Mouse (Mus musculus) MEL (cell line): Measurements from ENCODE around the gene Cdc42bpa. TPM values are rescaled to one million over a fixed set of nuclear protein-coding genes. Genes with fewer than 3 reads are reported as not detected.

Source experiments
- DNase-seq: peaks from one replicate; pipeline ENCODE4 v3.0.0; 2011; ENCODE audit warnings: low read depth, low spot score
- H3K27ac ChIP-seq: 2 replicates; pipeline ENCODE4 v1.5.1; 2012; ENCODE audit warnings: low read depth, mild to moderate bottlenecking, control low read depth, low read length, moderate library complexity; ENCODE audit not compliant: control insufficient read depth
- H3K27me3 ChIP-seq, 2 experiments: fragments of 150-350 bp in 1 of 2; sonication (generic) in 1 of 2; 2 replicates each; pipeline ENCODE4 v1.6.1; 2012; ENCODE audit warnings: low read length in 2 of 2, mild to moderate bottlenecking in 2 of 2, improper control_type of control experiment in 1 of 2, moderate library complexity in 1 of 2; ENCODE audit not compliant: insufficient read depth in 2 of 2, control insufficient read depth in 1 of 2
- H3K36me3 ChIP-seq, 2 experiments: 2 replicates each; pipeline ENCODE4 v1.6.1; 2012 to 2014; ENCODE audit warnings: low read length in 2 of 2, improper control_type of control experiment in 1 of 2, inconsistent platforms in 1 of 2, mild to moderate bottlenecking in 1 of 2; ENCODE audit not compliant: insufficient read depth in 2 of 2, control insufficient read depth in 1 of 2
- H3K4me1 ChIP-seq, 2 experiments: fragments of 150-350 bp in 1 of 2; sonication (generic) in 1 of 2; 2 replicates each; pipeline ENCODE4 v1.6.1; 2012; ENCODE audit warnings: low read length in 2 of 2, improper control_type of control experiment in 1 of 2, mild to moderate bottlenecking in 1 of 2; ENCODE audit not compliant: insufficient read depth in 2 of 2, control insufficient read depth in 1 of 2
- H3K4me3 ChIP-seq, 2 experiments: fragments of 150-350 bp in 1 of 2; sonication (generic) in 1 of 2; 2 replicates each; pipeline ENCODE4 v1.5.1; 2012; ENCODE audit warnings: low read depth in 2 of 2, low read length in 2 of 2, mild to moderate bottlenecking in 2 of 2, moderate library complexity in 2 of 2, control low read depth in 1 of 2, improper control_type of control experiment in 1 of 2; ENCODE audit not compliant: control insufficient read depth in 1 of 2, insufficient read depth in 1 of 2
- H3K79me2 ChIP-seq: 2 replicates; pipeline ENCODE4 v1.6.1; 2012; ENCODE audit warnings: mild to moderate bottlenecking, low read length, moderate library complexity; ENCODE audit not compliant: control insufficient read depth, poor library complexity, insufficient read depth
- H3K9ac ChIP-seq: 2 replicates; pipeline ENCODE4 v1.6.1; 2012; ENCODE audit warnings: low read depth, mild to moderate bottlenecking, control low read depth, low read length, moderate library complexity; ENCODE audit not compliant: control insufficient read depth, poor library complexity, severe bottlenecking
- H3K9me3 ChIP-seq: fragments of 150-350 bp; sonication (generic); replicated peaks from 2 replicates; pipeline ENCODE4 v1.6.1; 2012; ENCODE audit warnings: mild to moderate bottlenecking, low read length, improper control_type of control experiment, moderate library complexity; ENCODE audit not compliant: insufficient read depth
- CHD1 ChIP-seq: IDR thresholded peaks from 2 replicates; pipeline ENCODE4 v1.6.1; 2012; ENCODE audit warnings: low read depth, mild to moderate bottlenecking, inconsistent platforms, low read length, improper control_type of control experiment
- CTCF ChIP-seq, 3 experiments: IDR thresholded peaks in 2 of 3; conservative IDR thresholded peaks in 1 of 3; 2 replicates each; pipeline ENCODE4 v1.5.1; 2011 to 2012; ENCODE audit warnings: low read length in 3 of 3, low read depth in 2 of 3, mild to moderate bottlenecking in 2 of 3, improper control_type of control experiment in 1 of 3, inconsistent platforms in 1 of 3, mixed read lengths in 1 of 3, moderate library complexity in 1 of 3; ENCODE audit not compliant: control insufficient read depth in 1 of 3, insufficient read depth in 1 of 3, poor library complexity in 1 of 3, severe bottlenecking in 1 of 3
- E2F4 ChIP-seq: IDR thresholded peaks from 2 replicates; pipeline ENCODE4 v1.6.1; 2011; ENCODE audit warnings: low read depth, low read length, improper control_type of control experiment, borderline replicate concordance
- GABPA ChIP-seq: IDR thresholded peaks from 2 replicates; pipeline ENCODE4 v1.6.1; 2012; ENCODE audit warnings: low read depth, mild to moderate bottlenecking, inconsistent platforms, low read length, improper control_type of control experiment, moderate library complexity
- GATA1 ChIP-seq: IDR thresholded peaks from 2 replicates; pipeline ENCODE4 v1.6.1; 2011; ENCODE audit warnings: low read depth, low read length, improper control_type of control experiment
- JUND ChIP-seq: IDR thresholded peaks from 2 replicates; pipeline ENCODE4 v1.6.1; 2011; ENCODE audit warnings: low read depth, mild to moderate bottlenecking, improper control_type of control experiment, low read length
- KAT2A ChIP-seq: conservative IDR thresholded peaks from 2 replicates; pipeline ENCODE4 v1.6.1; 2012; ENCODE audit warnings: low read depth, low read length, improper control_type of control experiment, inconsistent platforms
- MXI1 ChIP-seq: IDR thresholded peaks from 2 replicates; pipeline ENCODE4 v1.6.1; 2011; ENCODE audit warnings: mild to moderate bottlenecking, low read depth, low read length, improper control_type of control experiment
- NELFE ChIP-seq: IDR thresholded peaks from 2 replicates; pipeline ENCODE4 v1.6.1; 2011; ENCODE audit warnings: low read depth, low read length, improper control_type of control experiment
- NRF1 ChIP-seq: IDR thresholded peaks from 2 replicates; pipeline ENCODE4 v1.6.1; 2014; ENCODE audit warnings: low read depth, mild to moderate bottlenecking, inconsistent platforms, low read length, improper control_type of control experiment, moderate library complexity; ENCODE audit not compliant: poor library complexity, insufficient read depth, severe bottlenecking
- POLR2A ChIP-seq, 2 experiments: IDR thresholded peaks; 2 replicates each; pipeline ENCODE4 v1.6.1; 2011 to 2012; ENCODE audit warnings: low read length in 2 of 2, mild to moderate bottlenecking in 2 of 2, control low read depth in 1 of 2, improper control_type of control experiment in 1 of 2, low read depth in 1 of 2, moderate library complexity in 1 of 2; ENCODE audit not compliant: control insufficient read depth in 1 of 2, insufficient read depth in 1 of 2, poor library complexity in 1 of 2
- POLR2AphosphoS2 ChIP-seq: IDR thresholded peaks from 2 replicates; pipeline ENCODE4 v1.6.1; 2011; ENCODE audit warnings: low read length, improper control_type of control experiment
- POLR2AphosphoS5 ChIP-seq: IDR thresholded peaks from 2 replicates; pipeline ENCODE4 v1.6.1; 2012; ENCODE audit warnings: low read depth, borderline replicate concordance, mild to moderate bottlenecking, inconsistent platforms, low read length, moderate library complexity, mixed read lengths
- RAD21 ChIP-seq: IDR thresholded peaks from 2 replicates; pipeline ENCODE4 v1.6.1; 2011; ENCODE audit warnings: mild to moderate bottlenecking, low read depth, low read length, improper control_type of control experiment
- SIN3A ChIP-seq: IDR thresholded peaks from 2 replicates; pipeline ENCODE4 v1.6.1; 2012; ENCODE audit warnings: low read length, improper control_type of control experiment, inconsistent platforms
- TCF12 ChIP-seq: IDR thresholded peaks from 2 replicates; pipeline ENCODE4 v1.6.1; 2014; ENCODE audit warnings: low read depth, mild to moderate bottlenecking, inconsistent platforms, low read length, improper control_type of control experiment, moderate library complexity
- USF2 ChIP-seq, 2 experiments: IDR thresholded peaks; 2 replicates each; pipeline ENCODE4 v1.6.1; 2011 to 2012; ENCODE audit warnings: improper control_type of control experiment in 2 of 2, low read length in 2 of 2, borderline replicate concordance in 1 of 2, inconsistent platforms in 1 of 2, low read depth in 1 of 2, mild to moderate bottlenecking in 1 of 2; ENCODE audit not compliant: insufficient read depth in 1 of 2
- ZC3H11A ChIP-seq: IDR thresholded peaks from 2 replicates; pipeline ENCODE4 v1.6.1; 2012; ENCODE audit warnings: low read depth, mild to moderate bottlenecking, inconsistent platforms, low read length, improper control_type of control experiment
- ZKSCAN1 ChIP-seq: IDR thresholded peaks from 2 replicates; pipeline ENCODE4 v1.6.1; 2012; ENCODE audit warnings: low read depth, mild to moderate bottlenecking, inconsistent platforms, low read length, improper control_type of control experiment, moderate library complexity
- polyA plus RNA-seq, 2 experiments: library from polyadenylated mRNA; stranded (reverse) in 1 of 2; unstranded in 1 of 2; fragments of >175 nt in 1 of 2; fragments of >200 nt in 1 of 2; gene quantifications; 2 replicates each; pipeline versions ENCODE4 v1.2.1 to v1.2.4; 2012; ENCODE audit warnings: low replicate concordance in 2 of 2, low read depth in 1 of 2; ENCODE audit not compliant: insufficient read length in 2 of 2, insufficient read depth in 1 of 2, missing spikeins in 1 of 2
- total RNA-seq: library from RNA; depleted of rRNA; stranded (reverse); fragments of 300-350 nt; gene quantifications from 2 replicates; pipeline ENCODE4 v1.2.3, GENCODE M21; 2012; rRNA removed

Cdc42bpa gene
- total RNA-seq (7.7 and 11.6 TPM in 2 replicates), polyA plus RNA-seq (10 to 100 TPM in 1 of 2 experiments, not detected in 1; 14.6 TPM)

DNA sequence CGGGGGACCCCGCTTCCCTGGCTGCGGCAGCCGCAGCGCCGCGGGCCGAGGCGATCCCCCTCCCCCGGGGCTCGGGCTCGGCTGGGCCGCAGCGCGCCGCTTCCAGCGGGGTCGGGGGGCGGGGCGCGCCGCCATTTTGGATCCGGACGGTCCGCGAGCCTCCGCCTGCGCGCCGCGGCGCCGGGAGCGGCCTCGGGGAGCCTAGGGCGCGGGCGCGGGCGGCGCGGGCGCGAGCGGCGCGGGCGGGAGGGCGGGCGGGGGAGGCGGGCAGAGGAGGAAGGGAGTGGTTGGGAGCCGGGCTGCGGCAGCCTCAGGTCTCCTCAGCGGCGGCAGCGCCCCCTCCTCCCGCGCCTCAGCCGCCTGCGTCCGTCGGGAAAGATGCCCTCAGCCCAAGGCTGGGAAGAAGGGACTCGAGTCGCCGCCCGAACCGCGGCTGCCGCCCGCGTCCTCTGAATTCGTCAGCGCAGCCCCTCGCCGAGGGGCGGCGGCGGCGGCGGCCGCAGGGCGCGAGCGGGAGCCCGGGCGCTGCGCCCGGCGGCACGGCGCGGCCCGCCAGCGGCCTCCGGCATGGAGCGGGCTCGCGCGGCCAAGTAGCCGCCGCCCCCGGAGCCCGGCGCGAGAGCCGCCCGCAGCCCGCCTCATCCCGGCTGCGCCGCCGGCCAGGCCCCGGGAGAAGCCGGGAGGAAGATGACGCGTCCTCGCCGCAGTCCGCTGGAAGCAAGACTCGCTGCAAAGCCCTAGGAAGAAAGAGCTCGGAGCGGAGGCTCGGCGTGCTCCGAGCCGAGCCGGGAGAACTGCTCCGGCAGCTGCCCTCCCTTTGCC, at the start of gene Cdc42bpa:
Gene Cdc42bpa, plus strand, starts transcription at position 752 of the 822 bp plus-strand sequence.
- H3K27ac ChIP-seq, result peak within 1 kb of the TSS; percentile 54
- no peak for TF ChIP-seq RAD21
- TF ChIP-seq USF2 (IDR thresholded peaks at IDR 0.05; ENCODE audit: borderline replicate concordance in 1 of 2, insufficient read depth in 1 of 2, low read depth in 1 of 2, low read length in 2 of 2), result no peak
- no peak for TF ChIP-seq GABPA
- TF ChIP-seq JUND, result no peak
- 0 out of 2 replicates have a peak, but pooled peaks have one; percentile 7 for TF ChIP-seq NRF1
- TF ChIP-seq TCF12, result no peak
- no peak for TF ChIP-seq CHD1
- no peak for TF ChIP-seq E2F4
- TF ChIP-seq NELFE, result peak; percentile 49; the same call in 1 of the 2 replicates
- TF ChIP-seq SIN3A, result no peak
- no peak for TF ChIP-seq GATA1
- TF ChIP-seq MXI1, result no peak
- no peak for TF ChIP-seq KAT2A
- no peak for TF ChIP-seq ZC3H11A
- no peak for TF ChIP-seq POLR2AphosphoS5
- TF ChIP-seq POLR2A (IDR thresholded peaks at IDR 0.05; ENCODE audit: control insufficient read depth in 1 of 2, insufficient read depth in 1 of 2, low read depth in 1 of 2, low read length in 2 of 2, poor library complexity in 1 of 2), result peak; percentile 64 to 78
- no peak for TF ChIP-seq ZKSCAN1
- TF ChIP-seq CTCF (IDR thresholded peaks at IDR 0.05 in 2 of 3, conservative IDR thresholded peaks at IDR 0.05 in 1 of 3; ENCODE audit: control insufficient read depth in 1 of 3, insufficient read depth in 1 of 3, low read depth in 2 of 3, low read length in 3 of 3, poor library complexity in 1 of 3, severe bottlenecking in 1 of 3), result 0 out of 6 replicates have a peak, but pooled peaks of 1 of the 3 experiments have one; percentile 3
- no peak for TF ChIP-seq POLR2AphosphoS2
- TF ChIP-seq, all 39 proteins: peak for 4
- Histone ChIP-seq H3K27me3 (peaks cover 0 to 9% of the 10 kb centered on the region in 2 experiments; a peak in 2 of 4 replicates), H3K4me1 (peaks cover 5 to 7% of the 10 kb centered on the region in 2 experiments; a peak in 3 of 4 replicates), H3K9ac (peak within 1 kb of the TSS; percentile 99), H3K79me2 (peaks cover 25% of the 10 kb centered on the region), H3K9me3 (no peaks in the 10 kb centered on the region), H3K4me3 (peak within 1 kb of the TSS; percentile 93 to 100), H3K36me3 (peaks cover 0 to 16% of the 10 kb centered on the region in 2 experiments; a peak in 2 of 4 replicates)
- DNase-seq, result peak; percentile 71
